Mouse (Mus musculus) heart, embryonic 16.5 days (tissue): Measurements from ENCODE around the gene Magi1. TPM values are rescaled to one million over a fixed set of nuclear protein-coding genes. Genes with fewer than 3 reads are reported as not detected.

Experiments used
- ATAC-seq: fragments of 200-750 bp; cut with Nextera tagmentation; replicated peaks from 2 replicates; pipeline ENCODE4 v1.8.0; 2017; ENCODE audit warnings: moderate number of reproducible peaks; ENCODE audit not compliant: insufficient read depth, low FRiP score; ENCODE audit errors: extremely low read depth
- H3K27ac ChIP-seq: fragments of 300-500 bp; sonication (generic); 2 replicates; pipeline ENCODE4 v1.5.1; 2014; ENCODE audit warnings: mild to moderate bottlenecking, low read length, control low read depth, moderate library complexity
- H3K27me3 ChIP-seq: fragments of 300-500 bp; sonication (generic); 2 replicates; pipeline ENCODE4 v1.6.1; 2014; ENCODE audit warnings: low read length, mixed read lengths; ENCODE audit not compliant: control insufficient read depth, insufficient read depth
- H3K36me3 ChIP-seq: fragments of 300-500 bp; sonication (generic); 2 replicates; pipeline ENCODE4 v1.6.1; 2014; ENCODE audit not compliant: control insufficient read depth, insufficient read depth
- H3K4me1 ChIP-seq: fragments of 300-500 bp; sonication (generic); 2 replicates; pipeline ENCODE4 v1.6.1; 2014; ENCODE audit warnings: low read length, mixed read lengths; ENCODE audit not compliant: control insufficient read depth, insufficient read depth
- H3K4me2 ChIP-seq: fragments of 300-500 bp; sonication (generic); 2 replicates; pipeline ENCODE4 v1.6.1; 2014; ENCODE audit warnings: low read depth, mild to moderate bottlenecking, control low read depth, low read length
- H3K4me3 ChIP-seq: fragments of 300-500 bp; sonication (generic); 2 replicates; pipeline ENCODE4 v1.5.1; 2014; ENCODE audit warnings: mild to moderate bottlenecking, control low read depth, low read length
- H3K9ac ChIP-seq: fragments of 300-500 bp; sonication (generic); 2 replicates; pipeline ENCODE4 v1.6.1; 2014; ENCODE audit warnings: low read length, control low read depth
- H3K9me3 ChIP-seq: fragments of 300-500 bp; sonication (generic); replicated peaks from 2 replicates; pipeline ENCODE4 v1.6.1; 2016; ENCODE audit warnings: low read length; ENCODE audit not compliant: control insufficient read depth
- WGBS: fragments of 180-500 bp; shearing (Covaris S2); extraction: QIAGEN DNeasy Blood & Tissue Kit; methylation state at CpG from one replicate; pipeline ENCODE4 v1.1.7; 2014; 5-methylcytosine and 5-hydroxymethylcytosine counted together
- polyA plus RNA-seq: library from polyadenylated mRNA; unstranded; fragments of >200 nt; fragmentation: Nextera tagmentation; extraction: Ambion mirVana; gene quantifications from 2 replicates; pipeline ENCODE4 v1.2.1, GENCODE M21; 2015

Gene Magi1
- polyA plus RNA-seq, 1 experiment from 2014 or later = 6.3 TPM

- Histone ChIP-seq H3K9ac (no peak overlapping the region), H3K9me3 (no peaks in the 10 kb centered on the region), H3K4me1 (peaks cover 4% of the 10 kb centered on the region; the same call in 1 of the 2 replicates), H3K4me3 (no peak overlapping the region), H3K27me3 (no peaks in the 10 kb centered on the region), H3K36me3 (no peaks in the 10 kb centered on the region), H3K4me2 (no peak overlapping the region), H3K27ac (no peak overlapping the region)
- ATAC-seq = no peak
- WGBS = 57% methylated on average over 3 of the region's 3 CpGs
Measured at GRCm38 (mm10) chr6:93923972-93924371, 359.7 kb downstream of the Magi1 start.

DNA sequence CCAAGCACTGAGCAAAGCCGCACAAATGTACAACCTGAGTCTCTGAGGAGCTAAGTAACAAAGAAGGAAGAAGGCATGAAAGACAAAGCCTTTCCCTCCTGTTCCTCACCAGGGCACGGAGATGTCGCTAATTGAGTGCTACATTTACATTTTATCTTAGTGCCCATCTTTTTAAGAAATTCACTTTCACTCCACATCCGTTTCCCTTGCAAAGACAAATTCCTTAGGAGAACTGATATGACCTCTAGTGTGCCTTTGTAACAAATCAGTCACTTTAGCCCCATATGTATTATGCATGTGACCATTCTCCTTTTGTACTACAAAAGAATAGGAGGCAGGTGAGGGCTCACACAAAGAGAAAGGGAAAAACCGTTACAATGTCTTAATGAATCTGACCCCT lies 360.4 kb downstream of the Magi1 start:
- H3K4me1 ChIP-seq = peaks cover 4% of the 10 kb centered on the region; the same call in 1 of the 2 replicates
- no peaks in the 10 kb centered on the region for H3K27me3 ChIP-seq
- WGBS = 68% methylated on average over 5 of the region's 5 CpGs
- no peak for ATAC-seq
- H3K36me3 ChIP-seq = no peaks in the 10 kb centered on the region
- H3K9me3 ChIP-seq = no peaks in the 10 kb centered on the region
- no peak overlapping the region for H3K4me2 ChIP-seq
- H3K9ac ChIP-seq = no peak overlapping the region
- no peak overlapping the region for H3K27ac ChIP-seq
- H3K4me3 ChIP-seq = no peak overlapping the region

DNA sequence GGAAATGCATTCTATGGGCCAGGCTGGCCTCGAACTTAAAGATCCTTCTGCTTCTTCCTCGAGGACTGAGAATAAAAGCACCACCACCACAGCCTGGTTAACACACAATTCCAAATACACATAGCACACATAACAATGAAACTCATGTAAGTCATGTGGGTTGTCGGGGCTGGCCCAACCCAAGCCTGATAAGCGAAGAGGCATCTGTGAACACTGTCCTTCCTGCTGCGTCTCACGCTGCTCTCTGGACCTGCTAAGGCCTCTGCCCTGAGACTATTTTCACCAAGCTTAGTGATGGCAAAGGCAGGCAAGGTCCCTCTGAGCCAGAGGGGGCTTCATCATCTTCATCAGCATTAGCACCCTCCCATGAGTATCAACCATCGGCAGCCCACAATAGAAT lies 360.8 kb downstream of the Magi1 start:
- no peak overlapping the region for H3K9ac ChIP-seq
- H3K9me3 ChIP-seq = no peaks in the 10 kb centered on the region
- no peak for ATAC-seq
- H3K4me1 ChIP-seq = peaks cover 4% of the 10 kb centered on the region; the same call in 1 of the 2 replicates
- 68% methylated on average over 7 of the region's 7 CpGs for WGBS
- no peaks in the 10 kb centered on the region for H3K27me3 ChIP-seq
- no peaks in the 10 kb centered on the region for H3K36me3 ChIP-seq
- H3K27ac ChIP-seq = no peak overlapping the region
- H3K4me2 ChIP-seq = no peak overlapping the region
- no peak overlapping the region for H3K4me3 ChIP-seq

GRCm38 (mm10) chr6:93913226-93913861 lies 370.4 kb downstream of the Magi1 start:
- Histone ChIP-seq H3K4me1 (peaks cover 21% of the 10 kb centered on the region), H3K9me3 (no peaks in the 10 kb centered on the region), H3K27ac (no peak overlapping the region), H3K36me3 (no peaks in the 10 kb centered on the region), H3K4me3 (peak overlapping the region; percentile 31), H3K27me3 (no peaks in the 10 kb centered on the region), H3K9ac (peak overlapping the region; percentile 61), H3K4me2 (peak overlapping the region; percentile 69)
- 8% methylated on average over 22 of the region's 22 CpGs for WGBS
- no peak for ATAC-seq

DNA sequence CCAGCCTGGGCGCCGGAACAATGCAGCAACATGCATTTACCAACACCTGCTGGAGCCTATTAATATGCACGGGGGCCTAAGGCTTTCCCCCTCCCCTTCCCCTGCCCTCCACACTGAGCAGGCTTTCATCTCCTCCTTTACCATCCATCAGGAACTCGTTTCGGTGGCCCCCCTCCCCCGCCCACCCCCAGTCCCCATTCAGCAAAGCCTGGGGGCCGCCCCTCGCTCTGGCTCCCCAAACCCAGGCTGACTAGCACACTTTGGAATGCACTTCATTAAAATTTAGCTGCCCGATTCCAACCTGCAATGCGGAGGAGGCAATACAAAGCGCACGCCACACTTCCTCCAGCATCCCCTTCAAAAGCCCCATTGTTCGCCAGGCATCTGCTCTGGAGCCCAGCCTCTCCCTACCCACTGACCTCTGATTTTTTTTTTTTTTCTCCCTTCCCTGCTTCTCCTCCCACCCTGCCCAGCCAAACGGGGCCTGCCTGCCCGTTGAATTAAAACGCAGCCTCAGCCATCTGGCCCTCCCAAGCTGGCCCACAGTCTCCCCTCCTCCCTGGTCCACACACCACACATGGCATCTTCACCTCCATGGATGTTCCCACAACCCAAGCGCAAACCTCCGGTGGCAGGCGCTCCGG lies 371.0 kb downstream of the Magi1 start:
- WGBS = 4% methylated on average over 20 of the region's 20 CpGs

GRCm38 (mm10) chr6:93912003-93912581 lies 371.6 kb downstream of the Magi1 start:
- H3K9me3 ChIP-seq = no peaks in the 10 kb centered on the region
- peak overlapping the region; percentile 69 for H3K4me2 ChIP-seq
- H3K27ac ChIP-seq = no peak overlapping the region
- peak overlapping the region; percentile 31 for H3K4me3 ChIP-seq
- no peak overlapping the region; the same call in 1 of the 2 replicates for H3K9ac ChIP-seq
- no peak for ATAC-seq
- no peaks in the 10 kb centered on the region for H3K27me3 ChIP-seq
- H3K36me3 ChIP-seq = no peaks in the 10 kb centered on the region
- 35% methylated on average over 8 of the region's 8 CpGs for WGBS
- H3K4me1 ChIP-seq = peaks cover 21% of the 10 kb centered on the region

More for the DNA sequence above, 371.0 kb downstream of the Magi1 start:
- Histone ChIP-seq H3K4me2 (peak overlapping the region; percentile 69), H3K4me3 (peak overlapping the region; percentile 31), H3K4me1 (peaks cover 21% of the 10 kb centered on the region), H3K27ac (no peak overlapping the region), H3K36me3 (no peaks in the 10 kb centered on the region), H3K27me3 (no peaks in the 10 kb centered on the region), H3K9ac (peak overlapping the region; percentile 61), H3K9me3 (no peaks in the 10 kb centered on the region)
- peak; percentile 52; the same call in 1 of the 2 replicates for ATAC-seq

- H3K9me3 ChIP-seq = no peaks in the 10 kb centered on the region
- no peak overlapping the region for H3K4me3 ChIP-seq
- H3K4me1 ChIP-seq = peaks cover 21% of the 10 kb centered on the region
- 34% methylated on average over 2 of the region's 2 CpGs for WGBS
- no peak for ATAC-seq
- H3K4me2 ChIP-seq = no peak overlapping the region
- H3K9ac ChIP-seq = no peak overlapping the region
- H3K27ac ChIP-seq = no peak overlapping the region
- no peaks in the 10 kb centered on the region for H3K36me3 ChIP-seq
- no peaks in the 10 kb centered on the region for H3K27me3 ChIP-seq
Measured at GRCm38 (mm10) chr6:93911420-93911819, 372.3 kb downstream of the Magi1 start.

- H3K4me2 ChIP-seq = no peak overlapping the region
- H3K27me3 ChIP-seq = no peaks in the 10 kb centered on the region
- no peak for ATAC-seq
- no peak overlapping the region for H3K27ac ChIP-seq
- H3K4me1 ChIP-seq = peaks cover 21% of the 10 kb centered on the region
- 78% methylated on average over 4 of the region's 4 CpGs for WGBS
- H3K36me3 ChIP-seq = no peaks in the 10 kb centered on the region
- no peaks in the 10 kb centered on the region for H3K9me3 ChIP-seq
- H3K9ac ChIP-seq = no peak overlapping the region
- no peak overlapping the region for H3K4me3 ChIP-seq
Measured at GRCm38 (mm10) chr6:93909976-93910375, 373.7 kb downstream of the Magi1 start.

DNA sequence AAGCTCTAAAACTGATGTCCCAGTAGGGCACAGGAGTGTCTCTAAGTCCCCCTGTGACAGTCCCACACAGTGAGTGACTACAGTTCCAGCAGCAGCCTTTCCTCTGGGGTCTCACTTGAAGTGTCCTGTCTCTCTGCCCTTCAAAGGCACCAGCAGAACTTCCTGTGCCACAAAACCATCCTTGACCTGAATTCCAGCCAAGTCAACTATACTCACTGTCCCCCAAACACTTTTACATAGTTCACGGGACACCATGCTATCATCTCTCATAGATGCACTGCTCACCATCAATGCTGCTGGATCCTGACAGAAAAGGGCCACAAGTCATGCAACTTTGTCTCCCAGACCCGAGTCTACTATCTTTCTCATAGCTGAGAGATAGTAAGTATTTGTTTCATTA lies 378.7 kb downstream of the Magi1 start:
- no peak overlapping the region for H3K4me2 ChIP-seq

More for the DNA sequence above, 378.7 kb downstream of the Magi1 start:
- no peaks in the 10 kb centered on the region for H3K27me3 ChIP-seq
- 48% methylated on average over 2 of the region's 2 CpGs for WGBS
- H3K9ac ChIP-seq = no peak overlapping the region
- no peaks in the 10 kb centered on the region for H3K36me3 ChIP-seq
- H3K27ac ChIP-seq = no peak overlapping the region
- peaks cover 3% of the 10 kb centered on the region; the same call in 1 of the 2 replicates for H3K4me1 ChIP-seq
- no peak for ATAC-seq
- H3K9me3 ChIP-seq = no peaks in the 10 kb centered on the region
- no peak overlapping the region for H3K4me3 ChIP-seq
